Mouse (Mus musculus): Measurements from ENCODE around the gene Fam104a. TPM values are rescaled to one million over a fixed set of nuclear protein-coding genes. Genes with fewer than 3 reads are reported as not detected.

Gene Fam104a
- total RNA-seq, 2 experiments from 2014 or later, result 29.0 to 33.0 TPM

GRCm38 (mm10) chr11:113656511-113656932 is 27.4 kb downstream of the Fam104a start:
- H3K27ac ChIP-seq, result peak overlapping the region; percentile 31; the same call in 1 of the 2 replicates
- H3K4me3 ChIP-seq, result no peak overlapping the region
- no peak for TF ChIP-seq CTCF (IDR thresholded peaks at IDR 0.05)
- intact Hi-C loops (cut with DNase I), result no loop called here
- no peak for DNase-seq

DNA sequence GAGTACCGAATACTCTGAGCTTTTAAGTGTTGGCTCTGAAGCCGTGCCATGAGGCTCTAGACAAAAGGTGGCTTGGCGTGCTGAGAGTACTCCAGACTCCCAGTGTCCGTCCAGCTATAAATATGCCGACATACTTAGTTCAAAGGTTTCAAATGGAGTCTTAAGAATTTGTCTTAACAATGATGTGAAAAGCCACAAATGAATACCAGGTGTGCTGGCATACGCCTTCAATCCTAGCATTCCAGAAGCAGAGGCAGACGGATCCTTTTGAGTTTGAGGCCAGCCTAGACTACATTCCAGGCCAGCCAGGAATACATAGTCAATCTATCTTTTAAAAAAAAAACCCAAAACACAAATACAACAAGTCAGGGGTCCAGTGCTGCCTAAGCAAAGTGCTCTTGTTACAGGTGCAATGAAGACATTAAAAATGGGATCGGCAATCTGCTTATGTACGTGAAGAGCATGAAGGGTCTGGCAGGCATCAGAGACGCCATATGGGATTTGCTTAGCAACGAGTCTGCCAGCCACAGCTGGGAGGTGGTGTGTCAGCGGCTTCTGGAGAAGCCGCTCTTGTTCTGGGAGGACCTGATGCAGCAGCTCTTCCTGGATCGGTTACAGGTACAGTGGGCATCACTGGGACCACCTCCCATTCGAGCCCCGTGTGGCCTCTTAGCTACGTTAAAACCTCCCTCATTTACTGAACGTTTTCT is 29.2 kb downstream of the Fam104a start:
- DNase-seq, result no peak
- no peak for TF ChIP-seq CTCF (IDR thresholded peaks at IDR 0.05)
- Histone ChIP-seq H3K27ac (no peak overlapping the region), H3K4me3 (no peak overlapping the region)
- intact Hi-C loops (cut with DNase I), result no loop called here

DNA sequence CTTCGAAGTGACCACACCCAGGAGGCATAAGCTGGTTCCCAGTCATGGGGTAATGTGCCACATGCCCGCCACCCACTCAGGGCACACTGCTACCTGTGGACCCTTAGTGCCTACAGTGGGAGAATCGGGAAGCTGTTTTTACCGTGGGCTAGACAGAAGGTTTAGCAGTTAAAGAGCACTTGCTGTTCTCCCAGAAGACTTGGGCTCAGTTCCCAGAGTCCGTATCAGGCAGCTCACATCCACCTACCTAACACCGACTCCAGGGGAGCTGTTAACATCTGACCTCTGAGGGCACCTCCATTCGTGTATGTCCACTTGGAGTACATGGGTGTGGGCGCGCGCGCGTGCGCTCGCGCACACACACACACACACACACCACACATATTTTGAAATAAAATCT is 29.9 kb downstream of the Fam104a start:
- Histone ChIP-seq H3K27ac (no peak overlapping the region), H3K4me3 (no peak overlapping the region)
- intact Hi-C loops (cut with DNase I), result no loop called here
- no peak for DNase-seq
- TF ChIP-seq CTCF (IDR thresholded peaks at IDR 0.05), result no peak

- no peak for TF ChIP-seq CTCF (IDR thresholded peaks at IDR 0.05)
- Histone ChIP-seq H3K4me3 (no peak overlapping the region), H3K27ac (no peak overlapping the region)
- no peak for DNase-seq
- intact Hi-C loops (cut with DNase I), result no loop called here
Observed at GRCm38 (mm10) chr11:113652516-113652915, 31.4 kb downstream of the Fam104a start.

DNA sequence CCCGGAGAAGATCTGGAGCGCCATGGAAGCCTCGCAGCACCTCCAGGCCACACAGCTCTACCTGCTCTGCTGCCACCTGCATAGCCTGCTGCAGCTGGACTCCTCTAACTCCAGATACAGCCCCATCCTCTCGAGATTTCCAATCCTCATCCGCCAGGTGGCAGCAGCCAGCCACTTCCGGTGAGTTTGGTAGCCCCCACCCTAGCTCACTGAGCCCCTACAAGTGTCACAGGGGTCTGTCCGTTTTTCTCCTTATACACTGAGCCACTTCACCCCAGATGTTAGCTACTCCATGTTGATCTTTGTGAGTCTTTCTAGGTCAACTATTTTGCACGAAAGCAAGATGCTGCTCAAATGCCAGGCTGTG is 32.1 kb downstream of the Fam104a start:
- TF ChIP-seq CTCF (IDR thresholded peaks at IDR 0.05), result peak; percentile 49
- intact Hi-C loops (cut with DNase I), result no loop called here
- Histone ChIP-seq H3K27ac (no peak overlapping the region), H3K4me3 (no peak overlapping the region)
- DNase-seq, result peak; percentile 49

- intact Hi-C loops (cut with DNase I), result no loop called here
- no peak for TF ChIP-seq CTCF (IDR thresholded peaks at IDR 0.05)
- no peak overlapping the region for H3K4me3 ChIP-seq
- DNase-seq, result no peak
- H3K27ac ChIP-seq, result peak overlapping the region; percentile 40; the same call in 1 of the 2 replicates
Observed at GRCm38 (mm10) chr11:113651206-113651906, 32.6 kb downstream of the Fam104a start.

DNA sequence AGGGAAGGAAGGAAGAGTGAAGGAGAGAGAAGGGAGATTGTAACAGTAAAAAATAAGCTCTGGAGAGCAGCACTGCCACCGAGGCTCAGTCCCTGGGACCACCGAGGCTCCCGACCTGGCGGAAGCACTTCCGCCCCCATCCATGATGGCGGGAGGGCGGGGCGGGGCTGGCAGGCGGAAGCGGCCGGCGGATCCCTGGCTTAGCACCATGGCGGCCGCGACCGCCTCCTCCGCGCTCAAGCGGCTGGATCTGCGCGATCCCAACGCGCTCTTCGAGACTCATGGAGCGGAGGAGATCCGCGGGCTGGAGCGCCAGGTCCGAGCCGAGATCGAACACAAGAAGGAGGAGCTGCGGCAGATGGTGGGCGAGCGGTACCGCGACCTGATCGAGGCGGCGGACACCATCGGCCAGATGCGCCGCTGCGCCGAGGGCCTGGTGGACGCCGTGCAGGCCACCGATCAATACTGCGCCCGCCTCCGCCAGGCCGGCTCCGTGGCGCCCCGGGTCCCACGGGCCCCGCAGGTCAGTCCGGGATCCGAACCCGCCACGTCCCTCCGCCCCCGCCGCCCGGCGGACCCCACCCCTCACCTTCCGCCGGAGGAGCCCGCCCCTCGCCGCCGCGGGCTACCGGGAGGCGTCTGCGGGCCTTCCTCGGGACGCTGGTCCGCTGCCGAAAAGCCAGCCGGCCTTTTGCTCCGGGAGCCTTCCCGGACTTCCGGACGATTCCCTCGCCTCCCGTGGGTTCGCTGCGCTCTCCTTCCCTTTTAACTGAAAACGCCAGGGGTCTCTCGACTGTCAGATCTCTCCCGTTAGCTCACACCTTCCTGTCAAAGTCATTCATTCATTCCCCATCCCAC is 34.4 kb downstream of the Fam104a start, which contains the start of gene Slc39a11:
Slc39a11 (minus strand) TSS at position 727 of the 858 bp plus-strand sequence.
- peak within 1 kb of the TSS; percentile 95 for H3K27ac ChIP-seq
- DNase-seq, result peak; percentile 83
- intact Hi-C loops (cut with DNase I), result loop anchor here (2.0 to 5.0 kb wide), 4 partner anchors 33 to 161 kb away; partner anchors contain the start of genes Cdc42ep4, D11Wsu47e and Fam104a
- TF ChIP-seq CTCF (IDR thresholded peaks at IDR 0.05), result no peak
- peak within 1 kb of the TSS; percentile 86 for H3K4me3 ChIP-seq

GRCm38 (mm10) chr11:113648690-113649352 is 35.1 kb downstream of the Fam104a start, which contains the start of gene Cog1:
Cog1 (plus strand) TSS chr11:113649169.
- DNase-seq, result no peak
- Histone ChIP-seq H3K27ac (peak within 1 kb of the TSS; percentile 95), H3K4me3 (peak within 1 kb of the TSS; percentile 86)
- no peak for TF ChIP-seq CTCF (IDR thresholded peaks at IDR 0.05)
- intact Hi-C loops (cut with DNase I), result loop anchor here (2.0 to 5.0 kb wide), 4 partner anchors 33 to 162 kb away; partner anchors contain the start of genes Cdc42ep4, D11Wsu47e and Fam104a

- no peak for TF ChIP-seq CTCF (IDR thresholded peaks at IDR 0.05)
- intact Hi-C loops (cut with DNase I), result loop anchor here (2.0 to 5.0 kb wide), 4 partner anchors 34 to 163 kb away; partner anchors contain the start of genes Cdc42ep4, D11Wsu47e and Fam104a
- peak overlapping the region; percentile 95 for H3K27ac ChIP-seq
- peak overlapping the region; percentile 86 for H3K4me3 ChIP-seq
- peak; percentile 87 for DNase-seq
Observed at GRCm38 (mm10) chr11:113648152-113648551, 35.8 kb downstream of the Fam104a start.

DNA sequence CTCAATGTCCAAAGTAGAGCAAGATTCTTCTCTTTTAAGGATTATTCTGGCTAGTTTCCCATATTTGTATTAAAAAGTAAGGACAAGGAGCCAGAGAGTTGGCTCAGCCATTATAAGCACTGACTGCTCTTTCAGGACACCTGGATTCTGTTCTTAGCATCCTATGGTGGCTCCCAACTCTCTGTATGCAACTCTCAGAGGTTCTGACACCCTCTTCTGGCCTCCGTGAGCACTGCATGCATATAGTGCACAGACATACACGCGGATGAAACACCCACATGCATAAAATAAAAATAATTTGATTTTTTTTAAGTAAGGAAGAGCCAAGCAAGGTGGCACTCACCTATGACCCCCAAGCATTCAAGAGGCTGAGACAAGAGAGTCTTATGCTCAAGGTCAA is 38.8 kb downstream of the Fam104a start:
- TF ChIP-seq CTCF (IDR thresholded peaks at IDR 0.05), result no peak

GRCm38 (mm10) chr11:113638680-113639079 is 45.3 kb downstream of the Fam104a start:
- Histone ChIP-seq H3K27ac (no peak overlapping the region), H3K4me3 (no peak overlapping the region)
- DNase-seq, result no peak
- no peak for TF ChIP-seq CTCF (IDR thresholded peaks at IDR 0.05)
- intact Hi-C loops (cut with DNase I), result no loop called here

More for the DNA sequence above, 38.8 kb downstream of the Fam104a start:
- no peak for DNase-seq
- H3K27ac ChIP-seq, result no peak overlapping the region
- intact Hi-C loops (cut with DNase I), result loop anchor here (5.0 kb wide), 3 partner anchors 37 to 107 kb away; partner anchors contain the start of genes Cdc42ep4, D11Wsu47e and Fam104a
- no peak overlapping the region for H3K4me3 ChIP-seq

All from gastrocnemius, adult 2 months (tissue).